Mouse (Mus musculus) thymus, adult 18-20 months (tissue): Measurements from ENCODE around the gene Trim37.
"Not testable (repeated sequence)": the region's sequence is repeated elsewhere in the genome, so short reads cannot be mapped to it uniquely, and the experiment has no call there.

Experiments
- DNase-seq, 2 experiments: peaks; one replicate each; pipeline ENCODE4 v3.0.0; 2022; ENCODE audit warnings: mixed read lengths in 2 of 2

The Trim37 gene

DNA sequence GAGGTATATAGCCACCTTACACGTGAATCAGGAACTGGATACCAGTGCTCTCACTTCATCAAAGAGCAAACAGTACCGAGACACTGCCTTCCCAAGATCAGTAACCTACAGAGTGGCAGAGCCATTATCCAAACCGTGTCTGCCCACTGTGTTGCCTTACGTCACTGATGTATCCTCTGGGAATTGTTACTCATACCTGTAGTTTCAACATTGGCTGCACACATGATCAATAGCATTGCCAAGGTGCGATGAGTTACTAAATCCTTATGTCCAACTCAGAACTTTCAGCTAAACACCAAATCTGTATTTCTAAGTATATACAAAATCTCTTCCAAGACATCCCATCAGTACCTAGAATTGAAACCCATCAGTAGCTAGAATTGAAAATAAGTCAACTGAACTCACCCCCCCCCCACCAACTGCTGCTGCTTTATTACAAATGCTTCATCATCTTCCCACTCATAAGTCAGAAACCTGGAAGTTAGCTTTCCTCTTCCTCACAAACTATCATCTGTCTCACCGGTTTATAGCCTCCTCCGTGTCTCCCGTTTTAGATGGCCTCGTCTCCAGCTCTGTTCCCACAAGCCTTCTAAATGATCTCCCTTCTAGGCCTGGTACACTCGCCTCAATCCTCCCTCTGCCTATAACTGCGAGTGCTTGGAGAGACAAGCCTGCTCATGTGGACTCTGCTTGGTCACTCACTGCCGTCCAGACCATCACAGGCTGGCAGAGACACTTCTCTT is 108.0 kb downstream of the Trim37 start:
- no peak for DNase-seq

GRCm38 (mm10) chr11:87235486-87235872 is 108.6 kb downstream of the Trim37 start:
- DNase-seq, result no peak

DNA sequence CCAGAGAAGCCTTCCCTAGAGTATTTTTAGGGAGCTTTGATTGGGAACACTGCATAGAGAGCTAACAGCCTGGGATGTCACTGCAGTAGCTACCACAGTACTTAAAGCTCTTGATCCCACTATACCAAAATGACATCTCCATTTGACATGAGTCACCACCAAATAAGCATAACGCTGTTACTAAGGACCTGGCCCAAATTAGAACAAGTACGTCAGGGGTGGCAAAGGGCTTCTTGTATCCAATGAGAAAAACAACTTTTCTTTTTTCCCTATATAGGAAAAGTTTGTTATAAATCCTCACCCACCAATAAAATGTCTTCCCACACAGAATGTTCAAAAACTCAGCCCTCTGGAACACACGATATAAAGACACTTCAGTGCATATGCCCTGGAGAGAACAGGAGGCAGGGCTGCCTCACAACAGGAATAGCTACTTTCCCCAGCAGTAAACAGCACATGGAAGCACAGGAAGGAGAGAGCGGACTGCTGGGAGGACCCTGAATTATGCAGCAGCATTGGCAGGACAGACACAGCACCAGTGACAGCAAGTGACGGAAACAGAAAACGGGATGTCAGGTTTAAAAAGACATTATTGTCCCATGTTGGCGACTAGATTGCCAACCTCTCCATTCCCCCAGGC is 112.1 kb downstream of the Trim37 start:
- no peak for DNase-seq

GRCm38 (mm10) chr11:87240141-87240832 is 113.4 kb downstream of the Trim37 start:
- no peak for DNase-seq

- DNase-seq, result no peak
These were observed 113.9 kb downstream of the Trim37 start for GRCm38 (mm10) chr11:87240833-87241215.

GRCm38 (mm10) chr11:87241256-87241655 is 114.4 kb downstream of the Trim37 start:
- DNase-seq, result no peak

DNA sequence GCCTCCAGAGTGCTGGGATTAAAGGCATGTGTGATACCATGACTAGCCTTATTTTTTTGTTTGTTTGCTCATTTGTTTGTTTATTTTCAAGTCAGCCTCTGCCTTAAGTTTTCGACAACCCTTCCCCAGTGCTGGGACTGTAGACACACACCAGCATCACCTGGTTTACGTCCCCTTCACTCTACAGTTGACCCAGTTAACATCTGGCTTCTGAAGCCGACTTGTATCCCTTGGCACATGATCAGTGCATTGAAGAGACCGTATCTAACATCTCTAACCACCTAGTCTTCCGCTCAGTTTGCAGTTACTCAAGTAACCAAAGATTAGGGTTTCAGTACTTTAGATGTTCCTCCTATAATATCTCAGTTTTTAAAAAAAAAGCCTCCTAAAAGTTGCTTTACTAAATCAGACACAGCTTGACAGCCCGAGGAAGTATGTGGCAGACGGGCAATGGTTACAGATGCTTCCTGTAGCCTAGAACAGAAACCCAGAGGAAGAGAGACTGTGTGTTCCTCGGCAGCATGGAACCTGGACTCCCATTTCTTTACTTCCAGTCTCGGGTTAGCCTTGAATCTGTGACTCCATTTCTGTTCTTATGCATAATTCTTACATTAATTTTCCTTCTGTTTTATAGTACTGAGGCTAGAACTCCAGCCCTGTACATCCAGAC is 118.4 kb downstream of the Trim37 start:
- DNase-seq, result no peak

DNA sequence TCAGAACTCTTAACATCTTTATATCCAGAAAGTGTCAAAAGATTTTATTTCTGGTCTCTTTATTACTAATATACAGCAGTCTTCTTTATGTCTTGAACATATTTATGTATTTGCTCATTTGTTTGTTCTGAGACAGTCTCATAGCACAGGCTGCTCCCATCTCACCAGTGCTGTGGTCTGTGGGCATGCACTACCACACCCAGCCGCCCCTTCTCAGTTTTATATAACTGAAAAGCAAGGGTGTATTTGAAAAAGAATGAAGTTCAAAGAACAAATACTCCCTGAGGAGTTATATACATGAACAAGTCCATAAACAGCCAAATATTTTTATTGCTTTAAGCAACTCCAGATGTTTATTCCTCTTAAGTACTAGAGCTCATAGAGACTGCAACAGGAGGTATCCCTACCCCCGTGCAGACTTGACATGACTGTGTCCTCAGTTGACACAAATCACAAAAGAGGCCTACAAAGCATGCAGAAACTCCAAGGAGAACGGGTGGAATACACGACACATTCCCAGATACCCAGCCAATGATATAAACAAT is 119.3 kb downstream of the Trim37 start:
- DNase-seq, result no peak

GRCm38 (mm10) chr11:87246724-87247493 is 120.0 kb downstream of the Trim37 start:
- no peak for DNase-seq

DNA sequence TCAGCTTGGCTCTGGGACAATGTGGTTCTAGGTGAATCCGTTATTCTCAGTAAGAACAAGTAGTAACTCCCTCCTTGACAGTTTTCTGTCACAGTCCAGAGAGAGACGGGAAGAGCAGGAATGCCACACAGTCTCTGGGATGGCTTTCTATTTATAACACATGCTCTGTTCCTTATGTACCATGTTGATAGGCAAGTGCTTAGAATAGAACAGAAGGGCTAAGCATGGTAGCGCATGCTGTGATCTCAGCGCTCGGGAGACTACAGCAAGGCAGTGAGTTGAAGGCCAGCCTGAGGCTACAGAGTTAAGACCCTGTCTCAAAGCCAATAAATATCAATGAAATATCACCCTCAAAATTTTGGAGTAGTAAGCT is 120.6 kb downstream of the Trim37 start:
- DNase-seq, result no peak

DNA sequence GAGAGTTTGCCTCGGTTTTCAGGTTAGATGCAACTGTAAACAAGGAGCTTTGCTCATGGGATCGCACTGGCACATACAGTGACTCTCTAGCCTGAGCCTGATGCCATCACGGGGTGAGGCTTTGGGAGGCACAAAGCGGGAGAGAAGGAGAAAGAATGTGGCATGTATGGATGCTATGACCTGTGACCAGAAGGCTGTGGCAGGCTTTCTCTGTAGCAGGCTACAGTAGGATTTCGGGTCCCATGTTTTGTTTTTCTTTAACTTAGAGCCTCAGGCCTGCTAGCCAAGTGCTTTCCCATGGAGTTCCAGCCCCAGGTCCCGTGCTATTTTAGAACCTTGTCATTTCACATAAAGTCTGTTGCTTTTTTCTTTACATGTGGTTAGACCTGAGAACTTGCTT is 123.3 kb downstream of the Trim37 start:
- DNase-seq, result no peak

DNA sequence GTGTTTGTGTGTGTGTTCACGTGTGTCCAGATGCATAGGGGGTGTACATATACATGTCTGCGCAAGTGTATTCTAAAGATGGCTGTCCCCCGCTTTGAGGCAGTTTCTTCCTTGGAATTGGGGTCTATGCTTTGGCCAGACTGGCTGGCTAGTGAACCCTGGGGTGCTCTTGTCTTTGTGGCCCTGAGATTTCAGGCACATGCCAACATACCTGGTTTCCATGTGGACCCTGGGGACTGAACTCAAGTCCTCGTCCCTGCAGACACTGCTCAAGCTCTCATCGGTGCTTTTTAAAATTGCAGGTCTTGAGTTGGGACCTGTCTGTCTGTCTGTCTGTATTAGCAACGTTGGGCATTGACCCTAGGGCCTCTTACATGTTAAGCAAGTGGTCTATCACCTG is 126.4 kb downstream of the Trim37 start:
- DNase-seq, result no peak

- DNase-seq, result no peak
These were observed 127.3 kb downstream of the Trim37 start for GRCm38 (mm10) chr11:87254149-87254548.

- no peak for DNase-seq
These were observed 130.4 kb downstream of the Trim37 start for GRCm38 (mm10) chr11:87257282-87257681.

DNA sequence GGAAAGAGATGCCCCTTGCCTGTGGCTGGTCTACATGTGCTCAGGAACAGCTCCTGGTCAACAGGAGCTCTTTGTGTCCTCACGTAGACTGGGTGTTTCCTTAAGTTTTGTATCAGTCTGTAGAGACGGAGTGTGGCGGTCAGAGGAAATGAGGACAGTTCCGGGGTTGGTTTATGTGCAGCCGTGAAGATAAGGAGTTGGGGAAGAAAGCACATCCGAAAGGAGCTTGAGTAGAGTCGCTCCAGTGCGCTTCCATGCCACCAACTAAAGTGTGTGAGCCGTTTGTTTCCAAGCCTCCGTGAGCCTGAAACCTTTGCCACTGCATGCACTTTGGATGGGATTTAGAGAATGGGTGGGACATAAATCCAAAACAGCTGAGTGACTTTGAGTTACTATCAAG is 132.9 kb downstream of the Trim37 start:
- DNase-seq, result no peak

GRCm38 (mm10) chr11:87261705-87262104 is 134.8 kb downstream of the Trim37 start:
- DNase-seq, result not testable (repeated sequence)

DNA sequence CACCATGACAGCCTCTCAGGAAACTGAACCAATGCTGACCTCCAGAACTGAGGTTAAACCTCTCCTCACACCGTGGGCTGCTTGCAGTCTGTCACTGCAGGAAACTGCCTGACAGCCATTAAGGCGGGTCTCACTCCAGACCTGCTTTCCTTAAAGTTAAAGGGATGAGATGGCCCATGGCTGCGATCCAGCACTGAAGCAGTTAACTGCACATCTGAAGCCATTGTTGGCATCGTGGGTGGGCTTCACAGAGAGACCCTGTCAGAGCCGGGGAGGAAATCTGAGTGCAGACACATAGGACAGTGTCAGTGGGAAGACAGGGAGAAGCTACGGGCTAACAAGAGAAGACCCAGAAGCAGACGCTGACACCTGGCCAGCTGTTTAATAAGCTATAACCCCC is 137.1 kb downstream of the Trim37 start:
- no peak for DNase-seq

GRCm38 (mm10) chr11:87266246-87266645 is 139.4 kb downstream of the Trim37 start:
- no peak for DNase-seq

DNA sequence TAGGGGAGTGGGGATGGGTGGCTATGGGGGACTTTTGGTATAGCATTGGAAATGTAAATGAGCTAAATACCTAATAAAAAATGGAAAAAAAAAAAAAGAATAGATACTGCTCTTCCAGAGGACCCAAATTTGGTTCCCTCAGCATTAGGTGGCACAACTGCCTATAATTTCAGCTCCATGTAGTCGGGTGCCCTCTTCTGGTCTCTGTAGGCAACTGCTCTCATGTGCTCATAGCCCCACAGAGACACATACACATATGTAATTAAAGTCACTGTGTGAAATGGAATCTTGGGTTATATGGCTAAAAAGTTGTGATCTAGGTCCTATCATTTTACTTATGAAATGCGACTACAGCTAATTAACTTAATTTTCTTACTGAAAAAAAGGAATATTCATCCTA is 141.9 kb downstream of the Trim37 start:
- DNase-seq, result no peak
